Mouse (Mus musculus): ENCODE results near the gene Rwdd4a.

The Rwdd4a gene

GRCm38 (mm10) chr8:47573482-47573881, 40.0 kb downstream of the Rwdd4a start:
- in situ Hi-C loops (cut with MboI, MseI): no loop called here

DNA sequence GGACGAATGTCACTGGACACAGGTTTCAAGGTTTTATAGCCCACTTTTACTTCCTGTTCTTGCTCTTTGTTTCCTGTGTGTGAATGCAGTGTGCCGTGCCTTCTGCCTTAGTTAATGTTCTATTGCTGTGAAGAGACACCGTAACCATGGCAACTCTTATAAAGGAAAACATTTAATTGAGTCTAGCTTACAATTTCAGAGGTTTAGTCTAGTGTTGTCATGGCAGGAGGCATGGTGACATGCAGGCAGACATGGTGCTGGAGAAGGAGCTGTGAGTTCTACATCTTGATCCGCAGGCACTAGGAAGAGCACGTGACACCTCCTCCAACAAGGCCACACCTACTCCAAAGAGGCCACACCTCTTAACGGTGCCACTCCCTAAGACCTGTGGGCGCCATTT, 48.0 kb downstream of the Rwdd4a start:
- in situ Hi-C loops (cut with MboI, MseI): no loop called here

GRCm38 (mm10) chr8:47588616-47589015, 55.2 kb downstream of the Rwdd4a start:
- in situ Hi-C loops (cut with MboI, MseI): no loop called here

DNA sequence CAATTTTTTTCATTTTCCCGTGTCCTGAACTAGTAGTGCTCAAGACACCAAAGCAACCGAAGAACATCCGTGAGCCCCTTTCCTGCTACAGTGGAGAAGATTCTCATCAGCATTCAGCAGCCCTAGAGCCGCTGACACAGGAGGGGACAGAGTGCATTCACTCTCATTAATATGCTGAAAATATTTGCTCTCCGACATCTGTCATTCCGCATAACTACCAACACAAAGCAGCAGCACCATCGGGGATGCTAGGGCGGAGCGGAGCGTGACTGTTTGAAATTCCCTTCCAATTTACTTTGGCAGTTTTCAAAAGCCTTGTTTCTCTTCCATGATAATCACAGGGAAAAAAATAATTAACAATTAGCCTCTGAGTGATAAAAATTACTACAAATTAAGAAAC, 56.9 kb downstream of the Rwdd4a start:
- in situ Hi-C loops (cut with MboI, MseI): no loop called here

GRCm38 (mm10) chr8:47600664-47601063, 67.2 kb downstream of the Rwdd4a start:
- in situ Hi-C loops (cut with MboI, MseI): no loop called here

All from regulatory T cell (primary cell).